Mouse (Mus musculus): Measurements from ENCODE around the gene Cabp7.
"Not testable (repeated sequence)": the region's sequence is repeated elsewhere in the genome, so short reads cannot be mapped to it uniquely, and the experiment has no call there.

The Cabp7 gene

GRCm38 (mm10) chr11:4747285-4747684 lies 707 bp upstream of the Cabp7 start:
- no peak for DNase-seq (ENCODE audit: low spot score)

DNA sequence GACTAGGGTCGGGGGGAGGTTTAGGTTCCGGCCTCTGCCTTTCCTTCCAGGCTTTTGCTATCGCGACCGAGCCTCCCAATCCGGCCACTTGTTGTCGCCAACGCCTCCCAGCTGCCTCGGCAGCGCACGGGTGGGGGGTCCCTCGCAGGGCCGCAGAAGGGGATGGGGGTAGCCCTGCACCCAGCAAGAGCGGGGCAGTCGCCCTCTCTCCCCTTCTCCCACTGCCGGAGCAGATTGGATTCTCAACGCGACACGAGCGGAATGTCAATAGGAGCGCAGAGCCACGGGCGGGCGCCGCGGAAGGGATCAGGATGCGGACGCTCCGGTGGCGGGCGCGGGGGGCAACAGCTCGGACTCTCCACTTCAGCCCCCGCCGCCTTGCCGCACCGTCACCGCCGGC lies 609 bp downstream of the Cabp7 start:
- DNase-seq (ENCODE audit: low spot score): no peak

GRCm38 (mm10) chr11:4744691-4745090 lies 1.9 kb downstream of the Cabp7 start:
- no peak for DNase-seq (ENCODE audit: low spot score)

- DNase-seq (ENCODE audit: low spot score): no peak
These were observed 5.8 kb downstream of the Cabp7 start for GRCm38 (mm10) chr11:4740785-4741184.

DNA sequence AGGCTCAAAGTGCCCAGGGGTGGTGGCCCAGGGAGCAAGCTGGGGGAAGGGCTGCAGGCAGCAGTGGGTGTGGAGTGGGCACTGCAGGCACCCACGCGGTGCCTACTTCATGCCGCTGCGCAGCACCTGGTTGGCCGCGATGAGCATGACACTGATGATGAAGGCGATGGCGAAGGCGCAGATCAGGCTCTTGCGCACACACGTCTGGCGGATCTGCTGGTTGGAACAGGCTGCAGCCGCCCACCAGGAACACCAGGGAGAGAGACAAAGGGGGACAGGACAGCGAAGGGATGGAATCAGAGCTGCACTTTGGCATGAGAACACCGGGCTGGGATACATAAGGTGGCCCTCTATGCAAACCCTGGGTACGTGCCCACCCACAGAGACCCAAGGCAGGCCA lies 7.9 kb downstream of the Cabp7 start:
- no peak for DNase-seq (ENCODE audit: low spot score)

DNA sequence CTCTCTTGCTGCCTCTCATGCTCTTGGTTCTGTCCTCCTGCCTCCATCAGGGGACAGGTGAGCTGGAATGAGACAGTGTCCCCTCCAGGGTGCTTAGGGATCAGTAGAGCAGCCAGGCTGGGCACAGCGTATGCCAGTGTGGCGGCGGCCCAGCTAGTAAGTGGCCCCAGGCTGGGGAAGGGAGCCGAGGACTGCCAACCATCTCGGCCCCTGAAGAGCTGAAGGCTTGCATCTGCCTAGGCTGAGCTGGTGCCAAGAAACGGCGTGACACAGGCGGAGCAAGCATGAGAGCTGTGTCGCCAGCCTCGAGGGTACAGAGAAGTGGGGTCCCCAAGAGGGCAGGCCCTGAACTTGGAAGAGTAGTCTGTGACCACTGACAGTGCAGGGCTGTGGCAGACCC lies 8.9 kb downstream of the Cabp7 start:
- DNase-seq (ENCODE audit: low spot score): no peak

- DNase-seq (ENCODE audit: low spot score): no peak
These were observed 10.2 kb downstream of the Cabp7 start for GRCm38 (mm10) chr11:4736355-4736754.

DNA sequence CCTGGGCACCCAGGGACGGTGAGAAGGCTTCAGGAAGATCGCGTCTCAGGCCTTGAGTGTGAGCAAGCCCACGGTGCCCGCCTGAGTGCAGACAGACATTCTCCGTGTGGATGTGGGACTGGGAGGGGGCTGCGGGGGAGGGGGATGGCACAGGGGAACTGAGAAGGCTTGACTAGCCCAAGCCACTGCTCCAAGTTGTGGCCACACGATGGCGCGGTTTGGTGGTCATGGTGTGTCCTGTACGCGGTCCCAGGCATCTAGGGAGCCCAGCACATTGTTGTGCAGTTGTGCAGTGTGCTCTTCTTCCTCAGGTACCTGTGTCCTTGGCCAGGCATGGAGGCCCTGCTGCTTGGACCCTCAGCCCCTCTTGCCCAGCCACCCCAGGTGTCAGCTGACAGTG lies 12.4 kb downstream of the Cabp7 start:
- DNase-seq (ENCODE audit: low spot score): no peak

DNA sequence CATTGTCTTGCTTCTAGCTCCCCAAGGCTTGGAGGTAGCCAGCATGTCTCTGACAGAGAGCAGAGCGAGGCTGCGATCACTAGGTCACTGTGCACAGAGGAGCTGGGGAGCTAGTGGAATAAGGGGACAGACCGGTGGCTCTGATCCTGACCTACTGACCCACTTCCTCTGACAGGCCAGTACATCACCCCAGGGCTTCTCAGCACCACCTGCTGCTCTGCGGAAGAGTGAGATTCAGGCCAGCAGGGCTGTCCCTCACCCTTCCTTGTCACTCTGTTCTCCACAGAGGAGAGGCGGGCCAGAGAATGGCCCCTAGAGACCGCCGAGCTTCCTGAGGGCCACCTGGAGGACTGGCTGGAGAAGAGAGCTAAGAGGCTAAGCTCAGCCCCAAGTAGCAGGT lies 14.8 kb downstream of the Cabp7 start:
- no peak for DNase-seq (ENCODE audit: low spot score)

GRCm38 (mm10) chr11:4730913-4731312 lies 15.7 kb downstream of the Cabp7 start:
- no peak for DNase-seq (ENCODE audit: low spot score)

- DNase-seq (ENCODE audit: low spot score): peak; percentile 37
These were observed 16.5 kb downstream of the Cabp7 start for GRCm38 (mm10) chr11:4730096-4730495.

- DNase-seq (ENCODE audit: low spot score): peak; percentile 39
These were observed 17.0 kb downstream of the Cabp7 start for GRCm38 (mm10) chr11:4729603-4730002.

- no peak for DNase-seq (ENCODE audit: low spot score)
These were observed 24.9 kb downstream of the Cabp7 start for GRCm38 (mm10) chr11:4721728-4722127.

DNA sequence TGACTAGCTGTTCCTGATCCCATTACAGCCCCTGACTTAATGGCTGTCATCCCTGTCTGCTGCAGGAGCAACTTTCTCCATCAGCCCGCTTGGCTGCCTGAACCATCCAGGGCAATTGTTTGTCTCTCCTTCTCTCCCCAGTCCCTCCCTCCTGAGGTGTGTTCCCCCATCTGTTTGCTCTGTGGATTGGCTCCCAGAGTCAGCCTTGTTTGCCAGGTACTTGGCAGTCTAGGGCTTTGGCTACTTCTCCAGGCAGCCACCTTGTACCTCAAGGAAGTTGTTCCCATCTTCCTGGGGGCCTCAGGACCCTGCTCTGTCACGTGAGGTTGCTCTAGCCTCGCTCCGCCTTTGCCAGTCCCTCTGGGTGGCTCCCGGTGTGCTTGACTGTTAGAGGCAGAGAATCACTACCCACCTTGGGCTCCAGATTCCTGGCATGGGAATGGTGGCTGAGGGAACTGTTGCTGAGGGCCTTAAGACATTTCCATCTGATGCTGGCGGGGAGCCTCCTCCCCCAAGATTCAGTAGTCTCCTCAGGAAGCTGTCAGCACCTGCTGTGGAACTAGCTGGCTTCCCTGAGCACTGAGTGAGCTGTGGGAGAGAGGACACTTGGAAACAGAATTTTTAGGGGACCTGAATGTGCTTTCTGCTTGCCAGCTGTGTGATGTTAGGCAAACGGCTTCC lies 25.5 kb downstream of the Cabp7 start:
- peak; percentile 64 for DNase-seq (ENCODE audit: low spot score)

DNA sequence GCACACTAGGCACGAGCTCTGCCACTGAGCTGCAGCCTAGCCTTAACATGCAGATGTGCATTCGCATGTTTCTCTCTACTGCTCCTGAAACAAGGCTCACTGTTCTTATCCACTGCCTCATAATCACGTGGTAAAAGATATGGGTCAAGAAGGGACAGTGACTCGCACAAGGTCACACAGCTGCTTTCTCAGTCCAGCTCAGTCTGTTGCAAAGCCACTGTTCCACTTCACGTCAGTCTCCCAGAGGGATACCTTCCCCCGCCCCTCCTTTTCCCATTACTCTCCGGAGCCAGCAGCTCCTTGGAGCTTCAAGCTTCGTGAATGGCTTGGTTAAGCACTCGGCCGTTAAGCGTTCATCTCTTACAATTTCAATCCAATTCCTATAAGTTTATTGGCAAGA lies 26.2 kb downstream of the Cabp7 start:
- no peak for DNase-seq (ENCODE audit: low spot score)

DNA sequence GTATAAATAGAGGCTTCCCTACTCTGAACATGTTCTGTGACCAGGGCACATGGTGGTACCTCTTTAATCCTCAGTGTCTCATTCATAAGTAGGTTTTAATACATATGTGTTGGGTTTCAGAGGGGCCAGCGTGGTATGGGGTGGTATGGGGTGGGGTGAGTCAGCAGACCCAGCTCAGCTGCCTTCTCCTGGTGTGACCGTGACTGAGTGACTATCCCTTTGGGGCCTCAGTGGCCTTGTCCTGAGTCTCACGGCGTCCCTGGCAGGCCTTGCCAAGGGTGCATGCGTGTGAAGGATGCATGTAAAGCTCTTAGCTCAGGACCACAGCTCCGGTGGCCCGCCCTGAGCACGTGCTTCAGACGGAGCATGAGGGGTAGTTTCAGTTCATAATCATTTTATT lies 26.6 kb downstream of the Cabp7 start:
- DNase-seq (ENCODE audit: low spot score): no peak

DNA sequence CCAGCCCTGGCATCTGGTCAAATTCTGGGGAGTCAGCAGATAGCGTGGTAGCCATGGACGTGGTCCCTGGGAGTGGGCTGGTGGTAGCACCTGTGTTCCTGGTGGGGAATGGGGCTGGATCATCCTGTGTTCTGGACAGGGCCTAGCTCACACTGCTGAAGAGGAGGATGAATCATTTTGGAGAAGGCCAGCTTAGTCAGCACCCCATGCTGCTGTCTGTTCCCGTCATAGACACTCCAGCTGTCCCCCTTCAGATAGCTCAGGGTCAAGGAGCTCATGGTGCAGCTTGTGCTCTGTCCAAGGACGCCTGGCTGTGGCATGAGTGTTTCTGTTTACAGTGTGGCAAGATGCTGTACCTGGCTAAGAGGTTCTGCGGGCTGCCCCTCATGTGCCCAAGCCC lies 28.0 kb downstream of the Cabp7 start:
- DNase-seq (ENCODE audit: low spot score): no peak

GRCm38 (mm10) chr11:4716530-4717236 lies 29.9 kb downstream of the Cabp7 start:
- DNase-seq (ENCODE audit: low spot score): no peak

DNA sequence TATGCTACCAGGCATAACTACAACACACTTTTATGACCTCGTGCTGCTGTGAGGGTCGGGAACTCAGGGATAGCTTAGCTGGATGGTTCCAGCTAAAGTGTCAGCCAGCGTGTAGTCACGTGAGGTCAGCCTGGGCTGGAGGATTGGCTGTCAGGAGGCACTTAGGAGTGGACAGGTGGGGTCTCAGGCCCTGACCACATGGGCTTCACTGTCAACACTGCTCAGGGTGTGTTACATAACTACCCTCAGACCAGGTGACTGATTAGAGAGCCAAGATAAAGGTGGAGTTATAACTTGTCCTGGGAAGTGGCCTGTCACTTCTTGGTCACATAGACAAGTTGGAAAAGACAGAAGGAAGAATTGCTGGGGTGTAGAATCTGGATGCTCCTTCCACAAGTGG lies 31.0 kb downstream of the Cabp7 start:
- DNase-seq (ENCODE audit: low spot score): no peak

DNA sequence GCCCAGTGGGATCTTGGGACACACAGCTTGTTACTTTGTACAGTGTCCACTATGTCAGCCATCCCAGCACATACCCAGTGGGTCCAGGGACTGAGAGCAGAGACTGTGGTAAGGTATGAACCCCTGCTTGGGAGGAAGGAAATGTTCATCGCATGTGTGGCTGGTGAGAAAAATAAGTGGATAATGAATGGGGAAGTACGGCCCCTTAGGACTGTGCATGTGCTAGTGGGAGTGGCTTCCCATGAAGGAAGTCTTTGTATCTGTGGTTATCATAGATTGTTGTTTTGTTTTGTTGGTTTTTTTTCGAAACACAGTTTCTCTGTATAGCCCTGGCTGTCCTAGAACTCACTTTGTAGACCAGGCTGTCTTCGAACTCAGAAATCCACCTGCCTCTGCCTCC lies 31.9 kb downstream of the Cabp7 start:
- DNase-seq (ENCODE audit: low spot score): no peak

DNA sequence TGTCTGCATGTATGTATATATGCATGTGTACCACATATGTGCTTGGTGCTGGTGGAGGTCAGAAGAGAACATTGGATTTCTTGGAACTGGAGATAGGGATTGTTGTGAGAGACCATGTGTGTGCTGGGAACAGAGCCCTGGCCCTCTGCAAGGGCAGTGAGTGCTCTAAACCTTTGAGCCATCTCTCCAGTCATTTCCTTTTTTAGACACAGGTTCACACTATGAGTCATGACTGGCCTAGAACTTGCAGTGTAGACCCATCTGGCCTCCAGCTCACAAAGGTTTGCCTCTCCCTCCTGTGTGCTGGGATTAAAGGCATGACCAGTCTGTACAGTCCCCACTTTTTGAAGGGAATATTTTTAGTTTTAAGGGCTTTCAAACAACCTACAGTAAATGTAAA lies 33.8 kb downstream of the Cabp7 start:
- DNase-seq (ENCODE audit: low spot score): no peak

DNA sequence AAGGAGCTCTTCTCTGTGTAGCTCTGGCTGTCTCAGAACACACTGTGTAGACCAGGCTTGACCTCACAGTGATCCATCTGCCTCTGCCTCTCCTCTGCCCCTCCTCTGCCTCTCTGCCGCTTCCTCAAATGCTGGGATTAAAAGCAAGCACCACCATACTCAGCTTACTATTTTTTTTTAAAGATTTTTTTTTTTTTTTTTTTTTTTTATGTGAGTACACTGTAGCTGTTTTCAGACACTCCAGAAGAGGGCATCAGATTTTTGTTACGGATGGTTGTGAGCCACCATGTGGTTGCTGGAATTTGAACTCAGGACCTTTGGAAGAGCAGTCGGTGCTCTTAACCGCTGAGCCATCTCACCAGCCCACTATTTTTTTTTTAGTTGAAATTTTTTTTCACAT lies 36.4 kb downstream of the Cabp7 start:
- not testable (repeated sequence) for DNase-seq (ENCODE audit: low spot score)

DNA sequence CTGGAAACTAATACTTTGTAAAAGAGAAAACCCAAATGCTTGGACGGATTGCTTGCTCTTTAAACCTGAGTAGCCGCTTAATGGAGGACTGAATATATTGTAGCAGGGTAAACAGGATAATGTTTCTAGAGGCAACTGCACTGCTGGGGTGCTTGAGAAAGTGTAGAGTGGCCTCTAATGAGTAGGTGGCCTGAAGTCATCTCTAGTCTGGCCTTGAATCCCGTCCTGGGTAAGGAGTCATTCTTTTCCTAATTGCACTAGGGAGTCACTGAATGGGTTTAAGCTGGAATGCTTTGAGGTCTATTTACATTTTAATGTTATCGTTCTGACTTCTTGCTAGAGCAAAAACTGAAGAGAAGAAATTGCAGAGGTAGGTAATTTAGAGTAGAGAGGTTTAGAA lies 41.4 kb downstream of the Cabp7 start:
- no peak for DNase-seq (ENCODE audit: low spot score)
